Mouse (Mus musculus): ENCODE data around the gene Mss51.

The Mss51 gene

DNA sequence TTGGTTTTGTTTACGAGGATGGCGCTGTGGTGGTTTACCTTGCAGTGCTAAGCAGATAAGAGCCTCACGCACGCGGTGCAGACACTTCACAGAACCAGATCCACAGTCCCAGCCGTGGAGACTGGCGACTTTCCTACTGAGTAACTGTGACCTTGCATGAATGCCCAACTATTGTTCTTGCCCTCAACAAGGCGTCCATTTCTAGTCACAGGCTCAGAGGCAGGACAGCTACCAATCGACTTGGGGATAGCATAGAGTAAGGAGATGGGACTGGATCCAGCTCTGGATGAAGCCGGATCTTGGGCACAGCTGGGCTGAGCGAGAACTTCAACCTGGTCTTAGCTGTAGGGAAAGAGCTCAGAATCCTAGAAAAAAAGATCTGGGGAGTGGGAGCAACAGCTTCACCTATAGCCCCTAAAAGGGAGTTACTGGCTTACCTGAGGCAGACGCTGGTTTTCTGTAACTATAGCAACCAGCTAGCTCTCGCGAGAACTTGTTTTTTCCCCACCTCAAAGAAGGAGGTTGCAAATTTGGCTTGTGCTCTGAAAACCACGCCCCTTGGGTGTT is 44.9 kb downstream of the Mss51 start, which contains the start of gene Cfap70:
TSS of gene Cfap70 (minus strand) at position 462 of the 567 bp plus-strand sequence.
- in situ Hi-C loops (cut with MseI, MboI), result no loop called here

DNA sequence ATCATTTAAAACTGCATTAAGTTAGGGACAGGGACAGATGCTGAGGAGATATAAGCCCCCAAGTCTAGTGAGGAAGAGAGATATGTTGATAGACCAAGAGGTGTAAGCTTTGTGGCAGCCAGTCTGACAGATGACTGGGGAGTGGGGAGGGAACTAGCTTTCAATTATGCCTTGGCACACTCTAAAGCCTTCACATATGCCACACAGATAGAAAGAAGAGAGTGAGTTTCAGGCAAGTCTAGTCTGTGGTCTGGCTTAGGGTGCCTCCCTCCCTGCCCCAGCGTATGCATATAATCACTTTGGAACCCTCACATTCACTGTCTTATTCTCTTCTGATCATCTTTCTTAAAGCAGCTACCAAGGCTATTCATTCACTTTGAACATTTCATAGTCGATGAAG is 45.4 kb downstream of the Mss51 start:
- in situ Hi-C loops (cut with MseI, MboI), result no loop called here

DNA sequence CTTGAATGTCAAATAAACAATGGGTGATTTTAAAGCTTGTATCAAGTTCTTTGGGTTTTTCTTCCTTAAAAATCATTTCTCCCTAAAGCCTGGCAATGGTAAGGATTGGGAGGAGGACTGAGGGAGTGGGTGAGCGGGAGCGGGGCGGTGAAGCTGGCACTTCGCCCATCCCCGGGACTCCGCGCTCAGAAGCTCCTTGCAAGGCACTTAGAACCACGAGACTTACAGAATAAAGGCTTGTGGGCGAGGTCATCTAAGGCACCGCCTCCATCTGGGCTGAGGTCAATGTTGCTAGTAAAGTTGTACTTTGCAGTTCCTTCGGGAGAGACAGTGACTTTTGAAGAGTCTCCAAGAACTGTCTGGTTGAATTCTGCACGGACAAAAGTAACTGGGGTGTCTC is 49.5 kb downstream of the Mss51 start:
- in situ Hi-C loops (cut with MseI, MboI), result no loop called here

DNA sequence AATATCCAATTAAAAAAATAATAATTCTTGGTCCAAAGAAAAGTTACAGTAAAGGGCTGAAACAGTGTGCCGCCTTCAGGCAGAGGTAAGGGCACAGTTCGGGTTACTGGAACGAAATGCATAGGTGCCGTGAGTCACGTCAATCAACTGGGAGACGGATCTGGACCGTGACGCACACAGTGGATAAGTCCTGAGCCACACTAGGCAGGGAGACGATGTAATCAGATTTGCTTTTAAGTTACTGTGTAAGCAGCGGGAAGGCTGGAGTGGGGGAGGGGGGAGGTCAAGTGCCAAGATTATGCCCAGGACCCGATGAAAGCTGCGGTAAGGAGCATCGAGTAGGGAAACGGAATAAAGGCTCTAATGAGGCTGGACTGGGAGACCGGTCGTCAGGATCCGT is 54.4 kb downstream of the Mss51 start:
- in situ Hi-C loops (cut with MseI, MboI), result no loop called here

DNA sequence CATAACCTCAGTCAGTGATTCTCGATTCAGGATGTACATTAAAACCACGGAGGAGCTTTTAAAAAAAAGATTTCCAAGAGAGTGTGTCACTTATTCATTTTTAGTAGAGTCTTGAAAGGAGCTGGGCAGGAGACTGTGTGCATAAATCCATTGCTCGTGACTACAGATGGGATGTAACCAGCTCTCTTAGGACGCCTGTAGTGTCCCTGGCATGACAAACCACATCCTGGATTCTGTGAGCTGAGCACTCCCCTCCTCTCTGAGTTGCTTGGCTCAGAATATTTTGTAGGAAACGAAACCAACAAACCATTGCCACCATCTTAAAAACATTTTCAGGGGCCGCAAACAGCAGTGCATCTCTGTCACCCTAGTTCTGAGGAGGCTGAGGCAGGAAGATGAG is 59.7 kb downstream of the Mss51 start:
- in situ Hi-C loops (cut with MseI, MboI), result no loop called here

All from mouse trophoblast stem cell (cell line).